Mouse (Mus musculus) forebrain, embryonic 13.5 days (tissue): ENCODE results near the gene Plk5. TPM values are rescaled to one million over a fixed set of nuclear protein-coding genes. Genes with fewer than 3 reads are reported as not detected.

Source experiments
- ATAC-seq: fragments of 200-750 bp; cut with Nextera tagmentation; 2 replicates; pipeline ENCODE4 v1.8.0; 2017
- H3K27ac ChIP-seq: fragments of 300-500 bp; sonication (generic); 2 replicates; pipeline ENCODE4 v1.5.1; 2015; ENCODE audit warnings: inconsistent platforms, mild to moderate bottlenecking, moderate library complexity
- H3K27me3 ChIP-seq: fragments of 300-500 bp; sonication (generic); 2 replicates; pipeline ENCODE4 v1.6.1; 2015; ENCODE audit warnings: mild to moderate bottlenecking, inconsistent platforms
- H3K36me3 ChIP-seq: fragments of 300-500 bp; sonication (generic); 2 replicates; pipeline ENCODE4 v1.6.1; 2015; ENCODE audit warnings: mild to moderate bottlenecking, inconsistent platforms; ENCODE audit not compliant: poor library complexity, severe bottlenecking
- H3K4me1 ChIP-seq: fragments of 300-500 bp; sonication (generic); 2 replicates; pipeline ENCODE4 v1.6.1; 2015; ENCODE audit warnings: inconsistent platforms
- H3K4me2 ChIP-seq: fragments of 300-500 bp; sonication (generic); 2 replicates; pipeline ENCODE4 v1.6.1; 2015; ENCODE audit warnings: inconsistent platforms, mild to moderate bottlenecking, moderate library complexity
- H3K4me3 ChIP-seq: fragments of 300-500 bp; sonication (generic); 2 replicates; pipeline ENCODE4 v1.5.1; 2015; ENCODE audit warnings: mild to moderate bottlenecking, inconsistent platforms
- H3K9ac ChIP-seq: fragments of 300-500 bp; sonication (generic); 2 replicates; pipeline ENCODE4 v1.6.1; 2015; ENCODE audit warnings: mild to moderate bottlenecking, inconsistent platforms
- H3K9me3 ChIP-seq: fragments of 300-500 bp; sonication (generic); replicated peaks from 2 replicates; pipeline ENCODE4 v1.6.1; 2016; ENCODE audit warnings: inconsistent platforms
- WGBS: fragments of 180-500 bp; shearing (Covaris S2); methylation state at CpG from one replicate; pipeline ENCODE4 v1.1.7; 2015; 5-methylcytosine and 5-hydroxymethylcytosine counted together
- microRNA-seq: library from miRNA; unstranded; fragments of <30 nt; microRNA quantifications from one replicate; pipeline ENCODE4, GENCODE M21; 2016
- polyA plus RNA-seq: library from polyadenylated mRNA; unstranded; fragments of >200 nt; fragmentation: Nextera tagmentation; extraction: Ambion mirVana; gene quantifications from 2 replicates; pipeline ENCODE4 v1.2.1, GENCODE M21; 2015

Plk5 gene
- polyA plus RNA-seq, 1 experiment from 2014 or later, result 0.40 TPM

GRCm38 (mm10) chr10:80412656-80413541, 56.6 kb downstream of the Plk5 start:
- Histone ChIP-seq H3K4me2 (no peak overlapping the region), H3K4me3 (no peak overlapping the region), H3K36me3 (peaks cover 87% of the 10 kb centered on the region), H3K4me1 (peaks cover 7% of the 10 kb centered on the region), H3K9ac (0 out of 2 replicates have a peak overlapping the region, but pooled peaks have one; percentile 18), H3K27me3 (no peaks in the 10 kb centered on the region), H3K27ac (peak overlapping the region; percentile 51; the same call in 1 of the 2 replicates), H3K9me3 (no peaks in the 10 kb centered on the region)
- 81% methylated on average over 44 of the region's 44 CpGs for WGBS
- ATAC-seq, result peak; percentile 11; the same call in 1 of the 2 replicates

Small RNA genes within 50 kb of the gene (microRNA-seq; reads per million reads assigned to microRNA genes)
- gene Gm22721, result not detected

Other genes with a start within 250 kb of the Plk5 start
- gene Stk11, start 240.7 kb upstream of the Plk5 start, polyA plus RNA-seq, result 20.7 and 21.6 TPM in 2 replicates
- gene Atp5d, start 217.8 kb upstream of the Plk5 start, polyA plus RNA-seq, result 454 and 459 TPM in 2 replicates
- 21.2 and 26.8 TPM in 2 replicates for gene Cbarp, start 215.6 kb upstream of the Plk5 start, polyA plus RNA-seq
- gene Midn, start 208.2 kb upstream of the Plk5 start, polyA plus RNA-seq, result 35.1 and 37.9 TPM in 2 replicates
- gene Cirbp, start 190.5 kb upstream of the Plk5 start, polyA plus RNA-seq, result 274 and 308 TPM in 2 replicates
- gene 1600002K03Rik, start 183.5 kb upstream of the Plk5 start, polyA plus RNA-seq, result 12.2 and 12.6 TPM in 2 replicates
- 17.7 and 19.5 TPM in 2 replicates for gene Efna2, start 177.0 kb upstream of the Plk5 start, polyA plus RNA-seq
- 62.1 and 64.7 TPM in 2 replicates for gene Mum1, start 130.0 kb upstream of the Plk5 start, polyA plus RNA-seq
- 267 and 274 TPM in 2 replicates for gene Ndufs7, start 107.3 kb upstream of the Plk5 start, polyA plus RNA-seq
- gene Gamt, start 95.4 kb upstream of the Plk5 start, polyA plus RNA-seq, result 18.2 and 18.3 TPM in 2 replicates
- 61.7 and 64.9 TPM in 2 replicates for gene Dazap1, start 95.0 kb upstream of the Plk5 start, polyA plus RNA-seq
- 805 and 828 TPM in 2 replicates for gene Rps15, start 64.0 kb upstream of the Plk5 start, polyA plus RNA-seq
- gene Apc2, start 60.5 kb upstream of the Plk5 start, polyA plus RNA-seq, result 129 and 140 TPM in 2 replicates
- gene 2310011J03Rik, start 35.9 kb upstream of the Plk5 start, polyA plus RNA-seq, result 42.7 and 43.3 TPM in 2 replicates
- gene Pcsk4, start 27.0 kb upstream of the Plk5 start, polyA plus RNA-seq, result 2.9 and 3.0 TPM in 2 replicates
- 2.0 and 3.0 TPM in 2 replicates for gene Reep6, start 26.5 kb upstream of the Plk5 start, polyA plus RNA-seq
- gene Adamtsl5, start 8.0 kb upstream of the Plk5 start, polyA plus RNA-seq, result 0.18 and 0.21 TPM in 2 replicates
- gene Mex3d, start 31.2 kb downstream of the Plk5 start, polyA plus RNA-seq, result 15.5 and 16.6 TPM in 2 replicates
- gene Mbd3, start 43.1 kb downstream of the Plk5 start, polyA plus RNA-seq, result 304 and 319 TPM in 2 replicates
- gene Uqcr11, start 50.4 kb downstream of the Plk5 start, polyA plus RNA-seq, result 593 and 623 TPM in 2 replicates
- 112 and 119 TPM in 2 replicates for gene Tcf3, start 77.2 kb downstream of the Plk5 start, polyA plus RNA-seq
- 0.35 and 0.57 TPM in 2 replicates for gene Onecut3, start 138.4 kb downstream of the Plk5 start, polyA plus RNA-seq
- gene Atp8b3, start 182.7 kb downstream of the Plk5 start, polyA plus RNA-seq, result 0.33 and 0.36 TPM in 2 replicates
- gene Rexo1, start 205.1 kb downstream of the Plk5 start, polyA plus RNA-seq, result 27.5 and 30.8 TPM in 2 replicates
- 6.6 and 7.5 TPM in 2 replicates for gene Klf16, start 220.9 kb downstream of the Plk5 start, polyA plus RNA-seq
- gene Abhd17a, start 233.9 kb downstream of the Plk5 start, polyA plus RNA-seq, result 72.3 and 74.9 TPM in 2 replicates
- 56.7 and 69.6 TPM in 2 replicates for gene Scamp4, start 246.4 kb downstream of the Plk5 start, polyA plus RNA-seq
- 4.8 and 6.7 TPM in 2 replicates for gene Adat3, start 246.4 kb downstream of the Plk5 start, polyA plus RNA-seq
- gene Gm49322, start 249.6 kb downstream of the Plk5 start, polyA plus RNA-seq, result 4.0 and 4.4 TPM in 2 replicates